Mouse (Mus musculus): ENCODE data around the gene Mta3.

Mta3 gene

GRCm38 (mm10) chr17:83813050-83813449 lies 107.1 kb downstream of the Mta3 start:
- no peak for DNase-seq

DNA sequence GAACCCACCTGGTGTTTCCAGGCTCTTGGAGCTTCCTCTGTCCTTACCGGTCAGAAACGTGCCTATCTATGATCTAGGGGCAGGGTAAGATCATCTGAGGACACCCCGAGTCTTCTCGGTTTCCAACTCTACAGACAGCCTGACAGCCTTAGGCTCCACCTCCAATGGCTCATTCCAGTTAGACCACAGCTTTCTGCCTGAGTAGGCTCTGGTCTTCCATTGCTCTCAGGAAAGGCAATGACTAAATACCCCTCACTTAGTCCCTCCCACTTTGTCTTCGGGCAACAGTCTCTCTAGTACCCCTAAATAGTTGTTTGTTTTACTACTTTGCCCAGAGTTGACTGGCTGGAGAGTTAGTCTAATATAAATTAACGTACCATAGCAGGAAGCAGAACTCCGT lies 111.0 kb downstream of the Mta3 start:
- no peak for DNase-seq

GRCm38 (mm10) chr17:83819503-83819902 lies 113.5 kb downstream of the Mta3 start:
- no peak for DNase-seq

GRCm38 (mm10) chr17:83820701-83821100 lies 114.7 kb downstream of the Mta3 start:
- DNase-seq: no peak

DNA sequence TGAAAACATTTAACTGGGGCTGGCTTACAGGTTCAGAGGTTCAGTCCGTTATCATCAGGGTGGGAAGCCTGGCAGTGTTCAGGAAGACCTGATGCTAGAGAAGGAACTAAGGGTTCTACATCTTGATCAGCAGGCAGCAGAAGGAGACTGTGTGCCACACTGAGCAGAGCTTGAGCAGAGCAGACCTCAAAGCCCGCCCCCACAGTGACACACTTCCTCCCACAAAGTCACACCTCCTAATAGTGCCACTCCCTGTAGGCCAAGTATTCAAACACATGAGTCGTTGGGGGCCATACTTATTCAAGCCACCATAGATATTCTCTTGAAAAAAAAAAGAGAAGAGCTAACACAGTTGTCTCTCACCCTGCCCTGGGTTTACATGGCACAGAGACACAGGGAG lies 115.9 kb downstream of the Mta3 start:
- DNase-seq: no peak

GRCm38 (mm10) chr17:83823835-83824234 lies 117.9 kb downstream of the Mta3 start:
- no peak for DNase-seq

GRCm38 (mm10) chr17:83829356-83829755 lies 123.4 kb downstream of the Mta3 start:
- DNase-seq: peak; percentile 21

DNA sequence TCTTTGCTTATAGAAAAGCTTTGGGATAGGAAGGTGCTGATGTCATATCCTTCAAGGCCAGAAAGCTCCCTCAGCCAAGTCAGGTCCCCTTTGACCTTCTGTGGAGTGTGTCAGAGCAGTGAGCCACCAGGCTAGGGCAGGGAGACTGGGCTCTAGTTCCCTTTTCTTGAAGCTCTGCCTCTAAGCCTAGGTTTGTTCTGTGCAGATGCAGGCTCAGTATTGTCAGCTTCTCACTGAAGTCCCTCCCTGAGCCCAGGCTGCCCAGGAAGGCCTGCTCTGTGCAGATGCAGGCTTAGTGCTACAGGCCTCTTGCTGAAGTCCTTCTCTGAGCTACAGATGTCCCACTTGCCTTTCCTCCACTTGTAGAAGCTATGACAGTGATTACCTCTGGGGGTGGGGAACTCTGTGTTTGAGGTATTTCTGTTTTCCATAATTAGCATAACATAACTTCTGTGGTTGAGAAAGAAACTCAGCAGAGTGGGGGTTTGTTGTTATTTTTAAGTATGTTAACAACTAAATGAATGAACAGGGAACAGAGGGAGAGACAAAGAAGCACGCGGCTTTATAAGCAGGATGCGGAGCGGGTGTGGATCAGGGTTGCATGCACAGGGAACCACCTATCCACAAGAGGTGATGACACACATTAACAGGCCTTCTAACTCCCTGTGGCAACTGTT lies 124.8 kb downstream of the Mta3 start:
- DNase-seq: peak; percentile 30

DNA sequence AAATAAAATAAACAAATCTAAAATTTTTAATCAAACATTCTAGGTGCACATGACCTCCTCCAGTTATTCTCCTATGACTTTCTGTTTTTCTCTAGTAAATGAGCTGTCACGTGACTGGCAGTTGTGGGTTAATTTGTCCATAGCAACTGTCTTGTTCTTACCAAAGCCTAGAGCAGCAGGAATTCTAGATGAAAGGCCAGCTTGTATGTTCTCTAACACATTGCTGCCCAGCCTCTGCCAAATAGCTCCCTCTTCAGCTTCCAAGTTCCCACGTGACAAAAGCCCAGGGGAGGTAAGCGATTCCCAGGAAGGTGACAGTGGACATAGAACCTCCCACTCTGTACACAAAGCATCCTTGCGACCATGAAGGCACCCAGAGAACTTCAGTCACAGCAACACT lies 128.2 kb downstream of the Mta3 start:
- peak; percentile 46 for DNase-seq

- no peak for DNase-seq
These were observed 130.1 kb downstream of the Mta3 start for GRCm38 (mm10) chr17:83836048-83836447.

- DNase-seq: no peak
These were observed 131.8 kb downstream of the Mta3 start for GRCm38 (mm10) chr17:83837659-83838190.

- DNase-seq: no peak
These were observed 133.2 kb downstream of the Mta3 start for GRCm38 (mm10) chr17:83839132-83839531.

GRCm38 (mm10) chr17:83841011-83841410 lies 135.0 kb downstream of the Mta3 start:
- no peak for DNase-seq

DNA sequence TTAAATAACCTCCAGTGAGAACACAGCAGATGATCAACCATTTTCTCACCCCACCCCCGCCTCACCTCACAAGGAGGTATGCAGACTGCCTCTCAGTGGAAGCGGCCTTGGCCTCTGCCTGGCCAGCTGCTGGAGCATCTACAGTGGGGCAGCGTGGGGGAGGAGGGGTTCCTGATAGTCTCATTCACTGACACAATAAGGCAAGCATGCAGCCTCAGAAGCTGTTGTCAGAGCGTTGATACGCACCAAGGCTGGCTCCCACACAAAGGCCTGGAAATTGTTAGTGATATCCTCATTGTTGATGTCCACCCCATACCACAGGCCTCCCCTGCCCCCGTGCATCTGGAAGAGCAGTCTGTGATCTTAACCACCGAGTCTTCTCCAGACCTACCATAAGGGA lies 137.8 kb downstream of the Mta3 start:
- DNase-seq: no peak

DNA sequence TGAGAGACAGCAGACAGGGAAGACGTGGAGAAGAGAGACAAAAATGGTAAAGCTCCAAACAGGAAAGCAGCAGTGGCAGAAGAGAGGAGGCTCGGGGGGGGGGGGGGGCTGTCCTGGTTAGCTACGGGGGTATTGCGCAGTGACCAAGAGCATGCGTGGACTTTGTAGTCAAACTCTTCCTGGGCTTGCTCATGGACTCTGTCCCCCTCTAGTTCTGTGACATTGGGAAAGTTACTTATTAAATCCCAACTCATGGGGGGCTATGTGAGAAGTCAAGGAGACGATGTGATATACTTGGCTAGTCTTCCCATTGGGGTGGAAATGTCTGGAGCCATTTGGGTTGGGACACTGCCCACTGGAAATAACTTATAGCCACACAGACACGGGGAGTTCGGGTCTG lies 139.6 kb downstream of the Mta3 start:
- no peak for DNase-seq

- no peak for DNase-seq
These were observed 140.5 kb downstream of the Mta3 start for GRCm38 (mm10) chr17:83846301-83847021.

GRCm38 (mm10) chr17:83847100-83847499 lies 141.1 kb downstream of the Mta3 start:
- no peak for DNase-seq

GRCm38 (mm10) chr17:83847815-83848214 lies 141.9 kb downstream of the Mta3 start, which contains the start of gene Haao:
TSS of gene Haao (minus strand) at chr17:83847963.
- DNase-seq: no peak

DNA sequence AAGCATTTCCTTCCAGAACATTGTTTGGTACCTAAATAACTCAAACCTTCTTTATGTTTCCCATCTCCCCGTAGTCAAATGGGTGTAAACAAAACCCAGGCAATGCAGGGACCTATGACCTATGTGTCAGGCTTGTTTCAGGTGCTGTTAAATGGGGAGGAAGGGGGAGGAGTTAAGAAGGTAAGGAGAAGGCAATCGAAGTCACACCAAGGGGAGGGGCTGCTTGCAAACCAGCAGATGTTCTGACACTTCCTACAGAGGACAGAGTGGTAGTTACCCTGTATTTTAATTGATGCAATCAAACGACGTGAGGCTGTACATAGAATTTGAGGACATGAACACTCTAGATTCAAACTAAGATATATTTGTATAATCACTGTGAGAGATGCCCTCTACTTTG lies 142.5 kb downstream of the Mta3 start:
- no peak for DNase-seq

- DNase-seq: no peak
These were observed 143.2 kb downstream of the Mta3 start for GRCm38 (mm10) chr17:83849081-83849675.

GRCm38 (mm10) chr17:83849717-83850116 lies 143.8 kb downstream of the Mta3 start:
- no peak for DNase-seq

GRCm38 (mm10) chr17:83850458-83850857 lies 144.5 kb downstream of the Mta3 start:
- peak; percentile 78 for DNase-seq

DNA sequence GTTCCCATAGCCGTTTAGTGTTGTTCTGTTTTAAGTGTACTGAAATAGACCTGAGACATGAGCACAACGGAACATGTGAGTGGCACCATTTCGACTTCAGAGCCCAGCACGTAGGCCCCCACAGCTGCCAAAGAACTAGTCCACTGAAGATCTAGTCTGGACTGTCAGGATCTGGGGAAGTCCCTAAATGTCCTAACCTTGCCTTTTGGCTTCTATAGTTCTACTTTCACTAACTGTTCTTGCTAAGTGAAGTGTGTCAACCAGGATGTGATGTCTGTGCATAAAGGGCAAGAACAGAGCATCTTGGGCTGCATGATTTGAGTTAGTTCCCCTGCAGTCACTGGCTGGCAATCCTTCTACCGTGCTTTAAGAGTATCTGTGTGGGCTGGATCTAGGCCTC lies 144.9 kb downstream of the Mta3 start:
- no peak for DNase-seq

DNA sequence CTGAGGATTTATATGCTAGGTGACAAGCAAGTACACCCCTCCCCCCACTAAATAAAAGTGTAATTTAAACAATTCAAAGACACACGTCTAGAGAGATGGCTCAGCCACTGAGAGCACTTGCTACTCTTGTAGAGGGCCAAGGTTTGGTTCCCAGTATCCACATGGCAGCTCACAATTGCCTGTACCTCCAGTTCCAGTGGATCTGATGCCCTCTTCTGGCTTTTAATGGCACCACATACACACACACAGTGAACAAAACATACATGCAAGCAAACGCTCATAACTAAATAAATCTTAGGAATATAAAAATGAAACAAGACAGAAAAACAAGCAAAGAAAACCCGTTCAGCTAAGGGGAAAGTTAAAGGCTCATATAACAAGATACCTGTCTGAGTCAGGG lies 147.9 kb downstream of the Mta3 start:
- DNase-seq: no peak

Measured in layer of hippocampus, adult 9-11 months (tissue).